Mouse (Mus musculus) gastrocnemius, postnatal 25 days (tissue): Measurements from ENCODE around the gene Ftsj1. TPM values are rescaled to one million over a fixed set of nuclear protein-coding genes. Genes with fewer than 3 reads are reported as not detected.
A peak's percentile ranks its signal among the peaks of the same experiment; 100 is the strongest.

Experiments used
- DNase-seq: peaks from one replicate; pipeline ENCODE4 v3.0.0; 2022
- long read RNA-seq, 2 experiments: library from polyadenylated mRNA; stranded (forward); transcript quantifications; one replicate each; pipeline ENCODE4 v2.0.0; 2021
- total RNA-seq, 2 experiments: library from RNA; stranded (reverse); gene quantifications; 1 replicate in 1 of 2; 2 replicates in 1 of 2; pipeline ENCODE4 v1.2.3; 2021

Gene Ftsj1
- 10 to 100 TPM; 12.4 to 13.2 TPM for total RNA-seq
- long read RNA-seq, experiment 1, transcript Ftsj1-203 (13 exons, 1,656 nt) = major isoform, 9 of 12 reads
- long read RNA-seq, experiment 1, partial matches to known transcripts = 1 of 12 reads
- long read RNA-seq, experiment 1, other reads (novel, unspliced or antisense) = 0 of 12 reads
- long read RNA-seq, experiment 2, transcript Ftsj1-203 (13 exons, 1,656 nt) = major isoform, 9 of 17 reads
- long read RNA-seq, experiment 2, partial matches to known transcripts = 6 of 17 reads
- long read RNA-seq, experiment 2, other reads (novel, unspliced or antisense) = 0 of 17 reads

- DNase-seq = peak; percentile 74
Observed at GRCm38 (mm10) chrX:8252334-8253285, at the start of gene Ftsj1. Gene Ftsj1 (minus strand): TSS chrX:8252406.

- DNase-seq = no peak
Observed at GRCm38 (mm10) chrX:8288621-8289020, 36.4 kb upstream of the Ftsj1 start.

- DNase-seq = no peak
Observed at GRCm38 (mm10) chrX:8274056-8274455, 21.9 kb upstream of the Ftsj1 start.

GRCm38 (mm10) chrX:8272000-8272399, 19.8 kb upstream of the Ftsj1 start:
- no peak for DNase-seq

- no peak for DNase-seq
Observed at GRCm38 (mm10) chrX:8271083-8271820, 19.0 kb upstream of the Ftsj1 start, which contains the start of gene Slc38a5. Gene Slc38a5 (plus strand): TSS chrX:8271133.

GRCm38 (mm10) chrX:8264222-8264621, 12.0 kb upstream of the Ftsj1 start:
- DNase-seq = no peak

- no peak for DNase-seq
Observed at GRCm38 (mm10) chrX:8263156-8263804, 11.1 kb upstream of the Ftsj1 start.

- DNase-seq = no peak
Observed at GRCm38 (mm10) chrX:8259478-8259877, 7.3 kb upstream of the Ftsj1 start.

- DNase-seq = no peak
Observed at GRCm38 (mm10) chrX:8255807-8256206, 3.6 kb upstream of the Ftsj1 start.

- DNase-seq = no peak
Observed at GRCm38 (mm10) chrX:8253711-8254110, 1.5 kb upstream of the Ftsj1 start.

- DNase-seq = no peak
Observed at GRCm38 (mm10) chrX:8251789-8252333, 345 bp downstream of the Ftsj1 start.

GRCm38 (mm10) chrX:8248542-8249120, 3.6 kb downstream of the Ftsj1 start:
- DNase-seq = no peak

GRCm38 (mm10) chrX:8247680-8248079, 4.5 kb downstream of the Ftsj1 start:
- DNase-seq = no peak

GRCm38 (mm10) chrX:8238804-8239395, 13.3 kb downstream of the Ftsj1 start:
- DNase-seq = no peak

GRCm38 (mm10) chrX:8236704-8237103, 15.5 kb downstream of the Ftsj1 start:
- no peak for DNase-seq

- no peak for DNase-seq
Observed at GRCm38 (mm10) chrX:8233602-8234001, 18.6 kb downstream of the Ftsj1 start.

GRCm38 (mm10) chrX:8230272-8230671, 21.9 kb downstream of the Ftsj1 start:
- DNase-seq = no peak

- no peak for DNase-seq
Observed at GRCm38 (mm10) chrX:8223473-8223872, 28.7 kb downstream of the Ftsj1 start.

GRCm38 (mm10) chrX:8222678-8223421, 29.4 kb downstream of the Ftsj1 start:
- DNase-seq = no peak

GRCm38 (mm10) chrX:8222296-8222677, 29.9 kb downstream of the Ftsj1 start:
- DNase-seq = no peak
